Mouse (Mus musculus) limb, embryonic 11.5 days (tissue): Measurements from ENCODE around the gene Ccr6. TPM values are rescaled to one million over a fixed set of nuclear protein-coding genes. Genes with fewer than 3 reads are reported as not detected.

ENCODE experiments used
- ATAC-seq: fragments of 200-750 bp; cut with Nextera tagmentation; 2 replicates; pipeline ENCODE4 v1.8.0; 2017; ENCODE audit warnings: low read depth; ENCODE audit not compliant: insufficient number of reproducible peaks, low FRiP score, low TSS enrichment
- DNase-seq: peaks from one replicate; pipeline ENCODE4 v3.0.0-alpha.2; 2015; ENCODE audit warnings: low spot score
- H3K27ac ChIP-seq: fragments of 300-500 bp; sonication (generic); replicated peaks from 2 replicates; pipeline ENCODE4 v1.5.1; 2014; ENCODE audit warnings: low read depth, mild to moderate bottlenecking, low read length
- H3K27me3 ChIP-seq: fragments of 300-500 bp; sonication (generic); 2 replicates; pipeline ENCODE4 v1.6.1; 2014; ENCODE audit warnings: mild to moderate bottlenecking, low read length, mixed read lengths; ENCODE audit not compliant: control insufficient read depth, insufficient read depth
- H3K36me3 ChIP-seq: fragments of 300-500 bp; sonication (generic); 2 replicates; pipeline ENCODE4 v1.6.1; 2014; ENCODE audit warnings: mild to moderate bottlenecking, low read length, moderate library complexity, mixed read lengths; ENCODE audit not compliant: control insufficient read depth, insufficient read depth
- H3K4me1 ChIP-seq: fragments of 300-500 bp; sonication (generic); 2 replicates; pipeline ENCODE4 v1.6.1; 2014; ENCODE audit warnings: low read length, mixed read lengths; ENCODE audit not compliant: control insufficient read depth, insufficient read depth
- H3K4me2 ChIP-seq: fragments of 300-500 bp; sonication (generic); 2 replicates; pipeline ENCODE4 v1.6.1; 2014; ENCODE audit warnings: low read depth, mild to moderate bottlenecking, moderate library complexity; ENCODE audit not compliant: severe bottlenecking
- H3K4me3 ChIP-seq: fragments of 300-500 bp; sonication (generic); 2 replicates; pipeline ENCODE4 v1.5.1; 2014; ENCODE audit warnings: low read depth, low read length
- H3K9ac ChIP-seq: fragments of 300-500 bp; sonication (generic); 2 replicates; pipeline ENCODE4 v1.6.1; 2014; ENCODE audit warnings: mild to moderate bottlenecking, low read length
- H3K9me3 ChIP-seq: fragments of 300-500 bp; sonication (generic); 2 replicates; pipeline ENCODE4 v1.6.1; 2016; ENCODE audit warnings: low read length; ENCODE audit not compliant: control insufficient read depth
- WGBS: fragments of 180-500 bp; shearing (Covaris S2); extraction: QIAGEN DNeasy Blood & Tissue Kit; methylation state at CpG from one replicate; pipeline ENCODE4 v1.1.7; 2014; 5-methylcytosine and 5-hydroxymethylcytosine counted together
- polyA plus RNA-seq: library from polyadenylated mRNA; unstranded; fragments of >200 nt; fragmentation: Nextera tagmentation; extraction: Ambion mirVana; gene quantifications from 2 replicates; pipeline ENCODE4 v1.2.1, GENCODE M21; 2014

Ccr6 gene
- polyA plus RNA-seq, 1 experiment from 2014 or later: not detected

DNA sequence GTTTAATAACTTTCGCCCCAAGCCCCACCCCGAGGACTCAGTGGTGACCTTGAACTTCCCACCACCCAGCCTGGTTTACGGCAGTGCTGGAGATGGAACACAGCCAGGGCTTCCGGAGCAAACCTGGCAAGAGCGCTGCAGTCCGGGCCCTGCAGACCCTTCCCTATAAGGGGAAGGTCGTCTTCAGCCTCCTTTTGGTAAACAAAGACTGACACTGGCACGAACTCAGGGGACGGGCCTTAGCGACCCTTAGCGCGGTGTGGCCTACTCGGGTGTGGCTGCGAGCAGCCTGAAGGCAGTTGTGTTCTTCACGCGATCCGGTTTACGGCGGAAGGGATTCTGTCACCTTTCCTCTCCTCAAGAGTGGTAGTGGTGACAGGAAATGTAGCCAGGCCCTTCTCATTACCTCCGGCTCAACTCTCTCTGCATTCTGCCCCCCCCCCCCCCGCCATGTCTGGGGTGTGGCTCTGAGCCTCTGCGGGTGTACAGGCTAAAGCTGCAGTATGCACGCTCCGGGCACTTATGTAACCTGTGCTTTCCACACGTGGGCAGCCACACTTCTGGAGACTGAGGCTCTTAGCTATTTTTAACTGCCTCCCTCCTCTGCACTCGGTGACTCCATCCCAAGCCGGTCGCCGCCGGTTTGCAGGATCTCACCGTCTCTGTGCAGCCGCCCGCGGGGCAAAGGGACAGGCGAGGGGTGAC is 47.1 kb downstream of the Ccr6 start, which contains the start of gene Mpc1:
Gene Mpc1, plus strand, starts transcription at position 84 of the 705 bp plus-strand sequence.
- H3K36me3 ChIP-seq: no peaks in the 10 kb centered on the region
- H3K9me3 ChIP-seq: no peaks in the 10 kb centered on the region
- DNase-seq (peak; percentile 70), ATAC-seq (peak; percentile 71)
- peak within 1 kb of the TSS; percentile 72 for H3K4me3 ChIP-seq
- H3K27me3 ChIP-seq: no peaks in the 10 kb centered on the region
- H3K27ac ChIP-seq: peak within 1 kb of the TSS; percentile 79
- 0 out of 2 replicates have a peak, but pooled peaks cover 2% of the 10 kb centered on the region for H3K4me1 ChIP-seq
- H3K9ac ChIP-seq: peak within 1 kb of the TSS; percentile 67
- under 1% methylated on average over 34 of the region's 35 CpGs for WGBS
- peak within 1 kb of the TSS; percentile 98 for H3K4me2 ChIP-seq

- peak overlapping the region; percentile 67 for H3K9ac ChIP-seq
- H3K4me2 ChIP-seq: peak overlapping the region; percentile 98
- 0 out of 2 replicates have a peak, but pooled peaks cover 2% of the 10 kb centered on the region for H3K4me1 ChIP-seq
- H3K27me3 ChIP-seq: no peaks in the 10 kb centered on the region
- ATAC-seq (peak; percentile 95), DNase-seq (peak; percentile 94)
- H3K27ac ChIP-seq: peak overlapping the region; percentile 79
- peak overlapping the region; percentile 72 for H3K4me3 ChIP-seq
- 1% methylated on average over 76 of the region's 77 CpGs for WGBS
- no peaks in the 10 kb centered on the region for H3K36me3 ChIP-seq
- H3K9me3 ChIP-seq: no peaks in the 10 kb centered on the region
Measured at GRCm38 (mm10) chr17:8283526-8284253, 47.8 kb downstream of the Ccr6 start.

DNA sequence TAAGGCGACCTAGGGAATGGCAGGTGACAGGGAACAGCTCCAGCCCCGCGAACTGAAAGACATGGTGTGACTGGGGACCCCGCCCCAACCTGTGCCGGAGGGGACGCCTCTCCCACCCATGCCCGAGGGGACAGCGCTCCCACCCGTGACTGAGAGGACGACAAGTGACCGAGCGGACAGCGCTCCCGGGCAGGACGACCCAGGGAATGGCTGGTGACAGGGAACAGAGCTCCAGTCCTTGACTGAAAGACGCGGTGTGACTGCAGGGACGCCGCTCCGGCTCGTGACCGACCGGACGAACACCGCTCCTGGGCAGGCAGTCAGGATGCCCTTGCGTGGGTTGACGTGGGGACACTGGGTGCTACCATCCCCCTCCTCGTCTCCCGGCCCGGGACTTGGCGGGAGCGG is 48.4 kb downstream of the Ccr6 start:
- no peaks in the 10 kb centered on the region for H3K9me3 ChIP-seq
- under 1% methylated on average over 32 of the region's 32 CpGs for WGBS
- H3K27ac ChIP-seq: no peak overlapping the region
- 0 out of 2 replicates have a peak, but pooled peaks cover 2% of the 10 kb centered on the region for H3K4me1 ChIP-seq
- H3K27me3 ChIP-seq: no peaks in the 10 kb centered on the region
- H3K36me3 ChIP-seq: no peaks in the 10 kb centered on the region
- DNase-seq (no peak), ATAC-seq (peak; percentile 37; the same call in 1 of the 2 replicates)
- peak overlapping the region; percentile 72 for H3K4me3 ChIP-seq
- H3K9ac ChIP-seq: peak overlapping the region; percentile 45
- H3K4me2 ChIP-seq: peak overlapping the region; percentile 98

GRCm38 (mm10) chr17:8285056-8285455 is 49.2 kb downstream of the Ccr6 start:
- no peaks in the 10 kb centered on the region for H3K9me3 ChIP-seq
- no peak overlapping the region for H3K27ac ChIP-seq
- no peak for ATAC-seq
- no peak for DNase-seq
- 33% methylated on average over 8 of the region's 8 CpGs for WGBS
- no peaks in the 10 kb centered on the region for H3K27me3 ChIP-seq
- no peak overlapping the region for H3K4me2 ChIP-seq
- 0 out of 2 replicates have a peak, but pooled peaks cover 2% of the 10 kb centered on the region for H3K4me1 ChIP-seq
- no peak overlapping the region for H3K4me3 ChIP-seq
- no peak overlapping the region for H3K9ac ChIP-seq
- no peaks in the 10 kb centered on the region for H3K36me3 ChIP-seq

- H3K36me3 ChIP-seq: no peaks in the 10 kb centered on the region
- H3K4me1 ChIP-seq: 0 out of 2 replicates have a peak, but pooled peaks cover 2% of the 10 kb centered on the region
- H3K4me2 ChIP-seq: no peak overlapping the region
- no peak overlapping the region for H3K9ac ChIP-seq
- no peaks in the 10 kb centered on the region for H3K27me3 ChIP-seq
- H3K4me3 ChIP-seq: no peak overlapping the region
- WGBS: 85% methylated on average over 4 of the region's 4 CpGs
- ATAC-seq (no peak), DNase-seq (no peak)
- H3K9me3 ChIP-seq: no peaks in the 10 kb centered on the region
- no peak overlapping the region for H3K27ac ChIP-seq
Measured at GRCm38 (mm10) chr17:8286987-8287386, 51.1 kb downstream of the Ccr6 start.

- Histone ChIP-seq H3K4me3 (no peak overlapping the region), H3K4me2 (no peak overlapping the region), H3K27ac (no peak overlapping the region), H3K36me3 (no peaks in the 10 kb centered on the region), H3K9ac (no peak overlapping the region), H3K9me3 (no peaks in the 10 kb centered on the region), H3K27me3 (no peaks in the 10 kb centered on the region), H3K4me1 (no peaks in the 10 kb centered on the region)
- WGBS: 97% methylated on average over 3 of the region's 3 CpGs
- DNase-seq (no peak), ATAC-seq (no peak)
Measured at GRCm38 (mm10) chr17:8289993-8290679, 54.3 kb downstream of the Ccr6 start.

- no peaks in the 10 kb centered on the region for H3K27me3 ChIP-seq
- H3K9me3 ChIP-seq: no peaks in the 10 kb centered on the region
Measured at GRCm38 (mm10) chr17:8290736-8291135, 54.9 kb downstream of the Ccr6 start.

GRCm38 (mm10) chr17:8295825-8296224 is 60.0 kb downstream of the Ccr6 start:
- no peak for DNase-seq
- no peak overlapping the region for H3K4me2 ChIP-seq
- no peak overlapping the region for H3K4me3 ChIP-seq
- no peak overlapping the region for H3K27ac ChIP-seq
- H3K9ac ChIP-seq: no peak overlapping the region
- no peaks in the 10 kb centered on the region for H3K4me1 ChIP-seq
- no peaks in the 10 kb centered on the region for H3K9me3 ChIP-seq
- no peaks in the 10 kb centered on the region for H3K27me3 ChIP-seq
- no peak for ATAC-seq
- H3K36me3 ChIP-seq: no peaks in the 10 kb centered on the region; the same call in 1 of the 2 replicates

More at GRCm38 (mm10) chr17:8290736-8291135, 54.9 kb downstream of the Ccr6 start:
- H3K27ac ChIP-seq: no peak overlapping the region
- no peak for ATAC-seq
- DNase-seq: no peak
- no peaks in the 10 kb centered on the region for H3K4me1 ChIP-seq
- H3K4me3 ChIP-seq: no peak overlapping the region
- no peak overlapping the region for H3K4me2 ChIP-seq
- H3K9ac ChIP-seq: no peak overlapping the region
- H3K36me3 ChIP-seq: no peaks in the 10 kb centered on the region
